Mouse (Mus musculus) brain, embryonic 14.5 days (tissue): ENCODE results near the gene Ovgp1.

ENCODE experiments used
- CTCF ChIP-seq: fragments of 200-500 bp; IDR thresholded peaks from 2 replicates; pipeline ENCODE4 v1.5.1; 2012; ENCODE audit warnings: inconsistent platforms, mild to moderate bottlenecking, moderate library complexity, borderline replicate concordance; ENCODE audit not compliant: insufficient read depth, insufficient read length; ENCODE audit errors: extremely low read depth
- POLR2A ChIP-seq: fragments of 200-500 bp; IDR thresholded peaks from 2 replicates; pipeline ENCODE4 v1.6.1; 2012; ENCODE audit warnings: mild to moderate bottlenecking, inconsistent platforms, borderline replicate concordance; ENCODE audit not compliant: poor library complexity, insufficient read depth, insufficient read length, severe bottlenecking; ENCODE audit errors: extremely low read depth

GRCm38 (mm10) chr3:105932240-105933071 is 41.1 kb upstream of the Ovgp1 start, which contains the start of gene I830077J02Rik:
- TF ChIP-seq CTCF (no peak), POLR2A (no peak)
